Comparison of ENCODE assay signal across 10 mouse cellular contexts in the genomic region with DNA sequence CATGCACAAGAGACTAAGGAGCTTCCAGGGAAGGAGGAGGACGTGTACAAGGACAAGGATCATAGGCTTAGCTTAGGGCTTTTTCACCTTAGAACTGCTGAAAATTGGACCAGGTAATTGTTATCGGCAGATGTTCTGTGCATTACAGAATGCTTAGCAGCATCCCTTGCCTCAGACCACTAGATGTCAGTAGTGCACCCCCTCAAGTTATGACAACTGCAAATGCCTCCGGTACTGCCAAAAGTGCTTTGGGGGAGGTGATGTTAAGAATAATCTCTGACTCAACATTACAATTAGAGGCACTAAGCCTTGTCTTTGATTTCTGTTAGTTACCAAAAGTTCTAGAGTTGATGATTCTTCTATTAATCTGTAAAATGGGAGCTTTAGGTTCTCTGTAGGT. TPM values are rescaled to one million over a fixed set of nuclear protein-coding genes. Genes with fewer than 3 reads are reported as not detected.
DNase-seq lines count a peak whose midpoint lies in the region; TF ChIP-seq lines count a peak whose summit lies in the region.
"Had no signal": no experiment of that assay in that cellular context is flagged by ENCODE, and none has a peak within 500 bp of the region (broad histone marks: within the 10 kb centered on the region; RNA-seq: fewer than 3 reads in every experiment).

No protein-coding gene starts in this region.

- DNase-seq in adrenal gland, adult 2 months: peak; percentile 2
- DNase-seq in adrenal gland, adult 18-20 months (ENCODE audit: low spot score in 2 of 2): no peak
- DNase-seq in liver, adult 2 months (ENCODE audit: extremely low read depth, low read depth, low spot score): peak; percentile 8
- DNase-seq in liver: no peak
- DNase-seq in cerebellum, adult 11-12 months: peak; percentile 14
- DNase-seq in layer of hippocampus, adult 8-10 months (ENCODE audit: low spot score in 2 of 2): peak; percentile 12 to 15
- DNase-seq in spleen, adult 18-20 months: no peak
- no peak for DNase-seq in ovary, adult 18-20 months (ENCODE audit: low spot score)

- TF ChIP-seq CTCF in liver, adult 2 months (IDR thresholded peaks at IDR 0.05; ENCODE audit: low read depth, low read length): no peak

- H3K36me3 ChIP-seq in liver, adult 2 months (ENCODE audit: control insufficient read depth, insufficient read depth, low read length): no peaks in the 10 kb centered on the region
- H3K36me3 ChIP-seq: limb, embryonic 15.5 days had no signal

- no peak overlapping the region for H3K27ac ChIP-seq in liver, adult 2 months (replicated peaks; ENCODE audit: insufficient read depth, low read depth, low read length)
- H3K27ac ChIP-seq: limb, embryonic 15.5 days had no signal

- H3K9ac ChIP-seq in liver, adult 2 months (ENCODE audit: low read depth, low read length): no peak overlapping the region
- H3K9ac ChIP-seq: limb, embryonic 15.5 days had no signal

- no peak for TF ChIP-seq POLR2A in liver, adult 2 months (IDR thresholded peaks at IDR 0.05; ENCODE audit: extremely low read depth, insufficient read depth, low read length)

- no peaks in the 10 kb centered on the region for H3K27me3 ChIP-seq in liver, adult 2 months (ENCODE audit: control insufficient read depth, insufficient read depth, low read length)
- H3K27me3 ChIP-seq: limb, embryonic 15.5 days had no signal

- WGBS in liver, adult 2 months: 23% methylated on average over 3 of the region's 3 CpGs

- no peak overlapping the region for H3K4me3 ChIP-seq in liver, adult 2 months (ENCODE audit: insufficient read depth, low read depth, low read length)
- H3K4me3 ChIP-seq: limb, embryonic 15.5 days had no signal

- H3K4me1 ChIP-seq in liver, adult 2 months (ENCODE audit: control insufficient read depth, insufficient read depth, low read length): no peaks in the 10 kb centered on the region
- H3K4me1 ChIP-seq: limb, embryonic 15.5 days had no signal

- no peaks in the 10 kb centered on the region for H3K79me2 ChIP-seq in liver, adult 2 months (ENCODE audit: control insufficient read depth, insufficient read depth, low read length)

RNA-seq across cellular contexts. Expression of gene Ldoc1, which starts 56.2 kb away (rescaled TPM):
- total RNA-seq in adrenal gland, adult 2 months (2021): 1 to 10 TPM in 1 of 2 experiments, under 1 TPM in 1; 0.46 to 2.9 TPM
- polyA plus RNA-seq in adrenal gland, adult 2 months (2012; rRNA removed): 0.49 and 1.3 TPM in 2 replicates
- total RNA-seq in adrenal gland, adult 18-20 months (2021): 1 to 10 TPM; 1.2 to 1.6 TPM
- not detected in 2 replicates for total RNA-seq in liver, adult 2 months (2014; rRNA removed)
- polyA plus RNA-seq in liver, adult 2 months (2012; rRNA removed): not detected in 2 replicates
- 1 to 10 TPM; 2.7 to 4.8 (median 3.1) TPM for total RNA-seq in layer of hippocampus, adult 8-10 months (2022)
- polyA plus RNA-seq: C2C12 had no signal

Comparison
In these comparisons a context has a peak if more than half of its experiments do, and no peak if none do; other contexts are left out.
1. DNase-seq: peak in adrenal gland, adult 2 months (single experiment), liver, adult 2 months (single experiment), cerebellum, adult 11-12 months (single experiment) and layer of hippocampus, adult 8-10 months (2 of 2); none in adrenal gland, adult 18-20 months (0 of 2), liver (single experiment), spleen, adult 18-20 months (0 of 2) and ovary, adult 18-20 months (single experiment).